Mouse (Mus musculus): Measurements from ENCODE around the gene Fabp1.

- TF ChIP-seq CTCF (IDR thresholded peaks at IDR 0.05; ENCODE audit: extremely low read depth, insufficient read depth, low read length): no peak
- no peak for TF ChIP-seq POLR2A (IDR thresholded peaks at IDR 0.05; ENCODE audit: extremely low read depth, insufficient read depth, low read length)
Observed at GRCm38 (mm10) chr6:71151098-71151497, 48.5 kb upstream of the Fabp1 start.

All from cortical plate, adult 2 months (tissue).